Mouse (Mus musculus): ENCODE data around the gene Glrx2.

DNA sequence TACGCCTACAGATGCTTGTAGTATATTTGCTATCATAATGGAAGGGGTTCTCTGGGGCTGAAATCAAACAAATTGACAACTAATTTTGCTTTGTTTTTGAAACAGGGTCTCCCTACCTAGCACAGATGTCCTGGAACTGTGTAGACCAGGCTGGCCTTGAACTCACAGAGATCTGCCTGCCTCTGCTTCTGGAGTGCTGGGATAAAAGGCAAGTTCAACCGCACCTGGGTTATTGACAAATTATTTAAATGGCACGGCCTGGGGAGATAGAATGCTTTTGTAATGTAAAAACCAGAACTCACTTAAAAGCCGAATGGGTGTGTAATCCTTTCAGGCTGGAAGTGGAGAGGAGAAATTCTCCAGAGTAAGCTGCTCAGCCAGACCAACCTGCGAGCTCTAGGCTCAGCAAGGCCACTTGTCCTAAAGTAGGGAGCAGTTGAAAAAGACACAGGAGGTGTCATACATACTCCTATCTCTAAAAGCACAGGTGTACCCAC is 17.8 kb downstream of the Glrx2 start:
- TF ChIP-seq CTCF (IDR thresholded peaks at IDR 0.05; ENCODE audit: low read depth) (no peak), EP300 (IDR thresholded peaks at IDR 0.05; ENCODE audit: low read depth) (no peak)
